Mouse (Mus musculus) kidney, embryonic 15.5 days (tissue): Measurements from ENCODE around the gene Gm17655. TPM values are rescaled to one million over a fixed set of nuclear protein-coding genes. Genes with fewer than 3 reads are reported as not detected.
"Not testable (repeated sequence)": the region's sequence is repeated elsewhere in the genome, so short reads cannot be mapped to it uniquely, and the experiment has no call there.

Experiments used
- ATAC-seq: fragments of 200-750 bp; cut with Nextera tagmentation; replicated peaks from 2 replicates; pipeline ENCODE4 v1.8.0; 2017; ENCODE audit warnings: moderate TSS enrichment; ENCODE audit not compliant: low FRiP score
- H3K27ac ChIP-seq: fragments of 300-500 bp; sonication (generic); 2 replicates; pipeline ENCODE4 v1.5.1; 2015; ENCODE audit warnings: mild to moderate bottlenecking, inconsistent platforms
- H3K27me3 ChIP-seq: fragments of 300-500 bp; sonication (generic); 2 replicates; pipeline ENCODE4 v1.6.1; 2015; ENCODE audit warnings: inconsistent platforms
- H3K36me3 ChIP-seq: fragments of 300-500 bp; sonication (generic); 2 replicates; pipeline ENCODE4 v1.6.1; 2015; ENCODE audit warnings: inconsistent platforms
- H3K4me1 ChIP-seq: fragments of 300-500 bp; sonication (generic); 2 replicates; pipeline ENCODE4 v1.6.1; 2015; ENCODE audit warnings: inconsistent platforms
- H3K4me2 ChIP-seq: fragments of 300-500 bp; sonication (generic); 2 replicates; pipeline ENCODE4 v1.6.1; 2015; ENCODE audit warnings: moderate library complexity, mild to moderate bottlenecking, inconsistent platforms
- H3K4me3 ChIP-seq: fragments of 300-500 bp; sonication (generic); replicated peaks from 2 replicates; pipeline ENCODE4 v1.5.1; 2015; ENCODE audit warnings: mild to moderate bottlenecking, inconsistent platforms
- H3K9ac ChIP-seq: fragments of 300-500 bp; sonication (generic); 2 replicates; pipeline ENCODE4 v1.6.1; 2015; ENCODE audit warnings: mild to moderate bottlenecking, inconsistent platforms
- H3K9me3 ChIP-seq: fragments of 300-500 bp; sonication (generic); replicated peaks from 2 replicates; pipeline ENCODE4 v1.6.1; 2016; ENCODE audit warnings: inconsistent platforms
- WGBS: fragments of 180-500 bp; shearing (Covaris S2); methylation state at CpG from one replicate; pipeline ENCODE4 v1.1.7; 2015; ENCODE audit warnings: mixed read lengths; 5-methylcytosine and 5-hydroxymethylcytosine counted together
- polyA plus RNA-seq: library from polyadenylated mRNA; unstranded; fragments of >200 nt; fragmentation: Nextera tagmentation; extraction: Ambion mirVana; gene quantifications from 2 replicates; pipeline ENCODE4 v1.2.1, GENCODE M21; 2015

Gene Gm17655
- polyA plus RNA-seq: 6.7 and 7.6 TPM in 2 replicates

DNA sequence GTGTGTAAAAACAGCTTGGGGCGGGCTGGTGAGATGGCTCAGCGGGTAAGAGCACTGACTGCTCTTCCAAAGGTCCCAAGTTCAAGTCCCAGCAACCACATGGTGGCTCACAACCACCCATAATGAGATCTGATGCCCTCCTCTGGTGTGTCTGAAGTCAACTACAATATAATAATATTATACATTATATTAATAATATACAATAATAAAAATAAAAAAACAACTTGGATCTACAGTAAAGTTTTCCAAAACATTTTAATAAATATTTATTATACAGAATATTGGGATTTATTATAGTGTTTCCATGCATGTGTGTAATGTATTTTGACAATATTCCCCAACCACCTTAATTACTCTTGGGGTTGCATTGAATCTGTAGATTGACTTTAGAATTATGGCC lies at the start of gene Gm17655:
TSS of gene Gm17655 (minus strand) at position 101 of the 400 bp plus-strand sequence.
- H3K4me2 ChIP-seq, ATAC-seq, H3K27me3 ChIP-seq, H3K9ac ChIP-seq, H3K27ac ChIP-seq, H3K36me3 ChIP-seq, H3K4me1 ChIP-seq, H3K4me3 ChIP-seq: not testable (repeated sequence)
- WGBS: 92% methylated on average over 2 of the region's 2 CpGs
- H3K9me3 ChIP-seq: peaks cover 23% of the 10 kb centered on the region

- WGBS: under 1% methylated on average over 12 of the region's 12 CpGs
- H3K4me1 ChIP-seq: peaks cover 16% of the 10 kb centered on the region
- H3K9me3 ChIP-seq: no peaks in the 10 kb centered on the region
- H3K4me3 ChIP-seq: peak within 1 kb of the TSS; percentile 66
- H3K27ac ChIP-seq: peak within 1 kb of the TSS; percentile 90
- peak within 1 kb of the TSS; percentile 61 for H3K9ac ChIP-seq
- H3K4me2 ChIP-seq: peak within 1 kb of the TSS; percentile 74
- peak; percentile 52 for ATAC-seq
- no peaks in the 10 kb centered on the region for H3K27me3 ChIP-seq
- H3K36me3 ChIP-seq: peaks cover 42% of the 10 kb centered on the region
Observed at GRCm38 (mm10) chr5:110109991-110110441, 37.7 kb upstream of the Gm17655 start, which contains the start of gene Zfp605. Gene Zfp605 (plus strand): TSS chr5:110110092.

DNA sequence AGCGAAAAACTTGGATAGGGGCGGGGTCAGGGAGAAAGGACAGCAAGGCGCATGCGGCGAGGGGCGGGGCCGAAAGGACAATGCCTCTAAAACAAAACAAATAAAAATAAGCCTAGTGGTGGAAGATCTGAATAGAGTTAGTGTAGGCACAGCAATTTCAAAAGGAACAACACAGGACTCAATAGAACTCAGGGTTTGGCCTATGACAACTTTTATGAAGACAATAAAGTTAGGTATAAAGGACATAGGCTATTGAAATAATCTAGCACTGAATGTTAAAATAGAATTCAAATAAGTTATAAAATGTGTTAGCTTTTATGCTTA lies 36.0 kb upstream of the Gm17655 start:
- WGBS: under 1% methylated on average over 7 of the region's 7 CpGs
- Histone ChIP-seq H3K4me3 (peak overlapping the region; percentile 90), H3K36me3 (peaks cover 48% of the 10 kb centered on the region), H3K4me1 (peaks cover 16% of the 10 kb centered on the region), H3K27me3 (no peaks in the 10 kb centered on the region), H3K9me3 (no peaks in the 10 kb centered on the region), H3K27ac (peak overlapping the region; percentile 100), H3K4me2 (peak overlapping the region; percentile 84), H3K9ac (peak overlapping the region; percentile 87; the same call in 1 of the 2 replicates)
- no peak for ATAC-seq

- peak within 1 kb of the TSS; percentile 100 for H3K27ac ChIP-seq
- peak within 1 kb of the TSS; percentile 87 for H3K9ac ChIP-seq
- H3K4me3 ChIP-seq: peak within 1 kb of the TSS; percentile 90
- H3K36me3 ChIP-seq: peaks cover 48% of the 10 kb centered on the region
- H3K4me1 ChIP-seq: peaks cover 16% of the 10 kb centered on the region
- H3K4me2 ChIP-seq: peak within 1 kb of the TSS; percentile 84
- under 1% methylated on average over 70 of the region's 71 CpGs for WGBS
- no peaks in the 10 kb centered on the region for H3K27me3 ChIP-seq
- H3K9me3 ChIP-seq: no peaks in the 10 kb centered on the region
- ATAC-seq: peak; percentile 89
Observed at GRCm38 (mm10) chr5:110107581-110108304, 35.4 kb upstream of the Gm17655 start, which contains the start of gene Gtpbp6. Gene Gtpbp6 (minus strand): TSS chr5:110108197.

DNA sequence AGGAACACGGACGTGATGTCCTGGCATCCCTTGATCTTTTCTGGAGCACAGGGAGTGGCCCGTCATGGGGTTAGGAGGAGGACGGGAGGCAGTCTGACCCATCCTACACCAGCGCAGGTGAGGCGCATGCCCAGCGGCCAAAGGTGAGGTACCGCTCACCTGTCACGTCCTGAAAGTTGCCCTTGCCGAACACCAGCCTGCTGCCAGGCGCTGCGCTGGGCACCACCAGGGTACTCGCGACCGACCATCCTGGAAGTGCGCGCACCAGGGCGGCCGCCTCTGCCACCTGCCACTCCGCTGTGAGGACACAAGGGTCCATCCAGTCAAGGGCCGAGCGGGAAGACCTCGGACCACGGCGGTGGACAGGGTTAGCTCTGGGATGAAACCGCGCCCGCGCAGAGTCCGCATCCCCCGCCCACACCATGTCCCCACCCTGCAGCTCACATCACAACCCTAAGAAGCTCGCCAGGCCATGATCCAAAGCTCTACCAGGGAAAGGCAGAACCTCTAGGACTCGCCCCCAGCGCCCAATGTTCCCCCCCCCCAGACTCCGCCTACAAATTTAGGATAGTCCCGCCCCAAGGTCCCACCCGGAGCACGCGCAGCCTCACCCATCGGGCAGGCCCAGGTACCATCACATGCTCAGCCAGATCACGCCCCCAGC lies 34.7 kb upstream of the Gm17655 start:
- Histone ChIP-seq H3K4me3 (peak overlapping the region; percentile 90), H3K27me3 (no peaks in the 10 kb centered on the region), H3K4me1 (peaks cover 21% of the 10 kb centered on the region), H3K27ac (peak overlapping the region; percentile 100), H3K4me2 (peak overlapping the region; percentile 84), H3K9me3 (no peaks in the 10 kb centered on the region), H3K9ac (peak overlapping the region; percentile 87), H3K36me3 (peaks cover 48% of the 10 kb centered on the region)
- ATAC-seq: peak; percentile 41
- 10% methylated on average over 39 of the region's 41 CpGs for WGBS

DNA sequence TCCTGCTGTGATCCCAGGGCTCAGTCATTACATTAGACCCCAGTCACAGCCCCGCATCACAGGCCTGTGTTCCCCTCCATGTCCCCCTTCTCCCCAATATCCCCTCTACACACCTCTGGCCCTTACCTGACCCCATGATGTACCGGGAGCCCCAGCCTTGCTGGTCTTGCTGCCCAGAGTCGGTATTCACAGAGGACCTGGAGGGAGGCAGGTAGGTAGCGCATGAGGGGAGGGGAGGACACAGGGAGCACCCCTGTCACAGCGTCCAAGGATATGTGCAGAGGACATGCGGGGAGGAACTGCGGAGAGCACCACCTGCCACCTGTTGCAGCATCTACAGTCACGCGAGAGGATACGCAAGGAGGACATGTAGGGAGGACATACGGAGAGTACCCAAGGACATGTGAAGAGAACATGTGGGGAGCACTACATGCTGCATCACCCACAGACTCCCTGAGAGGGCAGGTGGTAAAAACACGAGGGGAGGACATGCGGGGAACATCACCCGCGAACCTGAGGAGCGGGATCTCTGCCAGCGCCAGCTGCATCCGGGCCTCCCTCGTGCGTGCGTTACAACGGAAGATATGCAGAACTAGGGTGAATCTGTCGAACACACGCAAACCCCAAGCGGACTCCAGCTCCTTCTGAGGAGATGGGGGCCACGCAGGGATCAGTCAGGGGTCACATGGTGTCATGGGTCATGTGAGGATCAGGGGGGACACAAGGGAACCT lies 34.0 kb upstream of the Gm17655 start:
- WGBS: 94% methylated on average over 26 of the region's 26 CpGs
- Histone ChIP-seq H3K36me3 (peaks cover 44% of the 10 kb centered on the region), H3K4me1 (peaks cover 28% of the 10 kb centered on the region), H3K4me3 (peak overlapping the region; percentile 90), H3K27ac (0 out of 2 replicates have a peak overlapping the region, but pooled peaks have one; percentile 100), H3K9ac (peak overlapping the region; percentile 87), H3K27me3 (no peaks in the 10 kb centered on the region), H3K4me2 (peak overlapping the region; percentile 84), H3K9me3 (no peaks in the 10 kb centered on the region)
- ATAC-seq: no peak

- peaks cover 44% of the 10 kb centered on the region for H3K36me3 ChIP-seq
- H3K9me3 ChIP-seq: no peaks in the 10 kb centered on the region
- no peak for ATAC-seq
- WGBS: 97% methylated on average over 36 of the region's 36 CpGs
- no peak overlapping the region for H3K9ac ChIP-seq
- H3K4me1 ChIP-seq: peaks cover 37% of the 10 kb centered on the region
- H3K4me2 ChIP-seq: no peak overlapping the region
- H3K27me3 ChIP-seq: peaks cover 4% of the 10 kb centered on the region; the same call in 1 of the 2 replicates
- no peak overlapping the region for H3K4me3 ChIP-seq
- H3K27ac ChIP-seq: no peak overlapping the region
Observed at GRCm38 (mm10) chr5:110104616-110105380, 32.5 kb upstream of the Gm17655 start.

DNA sequence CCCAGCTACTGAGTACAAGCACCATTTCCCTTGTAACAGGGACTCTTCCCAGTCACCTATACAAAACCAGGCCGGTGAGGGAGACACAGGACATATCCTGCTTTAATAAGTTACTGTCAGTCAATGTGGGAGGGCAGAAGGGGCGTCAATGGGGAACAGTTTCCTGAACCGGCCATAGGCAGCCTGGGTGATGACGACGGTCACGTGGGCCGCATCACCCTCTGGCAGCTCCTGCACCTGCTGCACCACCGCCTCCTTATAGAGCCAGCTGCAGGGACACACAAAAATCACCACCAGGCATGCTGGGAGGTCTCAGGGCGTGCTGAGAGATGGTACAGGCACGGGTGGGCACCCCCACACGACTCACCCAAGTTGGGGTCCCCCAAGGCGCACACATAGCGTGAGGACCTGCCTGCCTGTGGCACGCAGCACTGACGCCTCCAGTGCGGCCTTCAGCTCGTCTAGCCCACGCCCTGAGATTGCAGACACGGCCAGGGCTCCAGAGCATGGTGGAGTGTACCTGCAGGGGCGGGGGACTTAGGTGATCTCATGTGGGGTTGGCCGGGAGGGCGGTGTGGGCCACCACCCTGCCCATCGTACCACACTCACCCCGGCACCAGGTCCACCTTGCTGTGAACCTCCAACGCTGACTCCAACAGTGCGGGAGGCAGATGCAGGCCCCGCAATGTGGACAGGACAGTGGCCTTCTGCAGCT lies 31.7 kb upstream of the Gm17655 start:
- ATAC-seq: no peak
- no peak overlapping the region for H3K4me2 ChIP-seq

GRCm38 (mm10) chr5:110102853-110103625 lies 30.7 kb upstream of the Gm17655 start:
- no peak overlapping the region for H3K9ac ChIP-seq
- no peak for ATAC-seq
- H3K4me3 ChIP-seq: no peak overlapping the region
- H3K27me3 ChIP-seq: peaks cover 4% of the 10 kb centered on the region; the same call in 1 of the 2 replicates
- WGBS: 95% methylated on average over 19 of the region's 19 CpGs
- H3K4me2 ChIP-seq: no peak overlapping the region
- H3K36me3 ChIP-seq: peaks cover 44% of the 10 kb centered on the region
- H3K9me3 ChIP-seq: no peaks in the 10 kb centered on the region
- H3K4me1 ChIP-seq: peaks cover 38% of the 10 kb centered on the region
- H3K27ac ChIP-seq: no peak overlapping the region

More for the DNA sequence above, 31.7 kb upstream of the Gm17655 start:
- Histone ChIP-seq H3K27ac (no peak overlapping the region), H3K9ac (no peak overlapping the region), H3K9me3 (no peaks in the 10 kb centered on the region), H3K27me3 (peaks cover 4% of the 10 kb centered on the region; the same call in 1 of the 2 replicates), H3K4me3 (no peak overlapping the region), H3K36me3 (peaks cover 44% of the 10 kb centered on the region), H3K4me1 (peaks cover 38% of the 10 kb centered on the region)
- 96% methylated on average over 27 of the region's 27 CpGs for WGBS

GRCm38 (mm10) chr5:110102429-110102828 lies 30.1 kb upstream of the Gm17655 start:
- peaks cover 38% of the 10 kb centered on the region for H3K4me1 ChIP-seq
- H3K4me2 ChIP-seq: peak overlapping the region; percentile 87
- peaks cover 44% of the 10 kb centered on the region for H3K36me3 ChIP-seq
- ATAC-seq: no peak
- H3K9ac ChIP-seq: no peak overlapping the region
- no peak overlapping the region for H3K4me3 ChIP-seq
- peaks cover 4% of the 10 kb centered on the region; the same call in 1 of the 2 replicates for H3K27me3 ChIP-seq
- no peaks in the 10 kb centered on the region for H3K9me3 ChIP-seq
- 89% methylated on average over 13 of the region's 13 CpGs for WGBS
- no peak overlapping the region for H3K27ac ChIP-seq
